ENCODE assay signal across 22 mouse cellular contexts in genomic region chr10:50711765-50712164, GRCm38 (mm10).
DNase-seq lines count a peak whose midpoint lies in the region; ATAC-seq and TF ChIP-seq lines count a peak whose summit lies in the region.
"Had no signal": no experiment of that assay in that cellular context is flagged by ENCODE, and none has a peak within 500 bp of the region (broad histone marks: within the 10 kb centered on the region; RNA-seq: fewer than 3 reads in every experiment).

No protein-coding gene starts in this region.

- 20% methylated on average over 1 of the region's 1 CpGs for WGBS in forebrain, postnatal 0 days
- 87% methylated on average over 1 of the region's 1 CpGs for WGBS in forebrain, embryonic 11.5 days

- no peak overlapping the region for H3K9ac ChIP-seq in forebrain, postnatal 0 days
- H3K9ac ChIP-seq in forebrain, embryonic 11.5 days (ENCODE audit: low read length): no peak overlapping the region
- H3K9ac ChIP-seq: embryonic facial prominence, embryonic 13.5 days; heart, embryonic 15.5 days; hindbrain, embryonic 14.5 days; kidney, embryonic 15.5 days; limb, embryonic 13.5 days; liver, embryonic 12.5 days; midbrain, embryonic 13.5 days had no signal

- no peaks in the 10 kb centered on the region for H3K9me3 ChIP-seq in forebrain, postnatal 0 days (ENCODE audit: low read length)
- no peaks in the 10 kb centered on the region for H3K9me3 ChIP-seq in forebrain, embryonic 11.5 days (ENCODE audit: control insufficient read depth, low read length)
- H3K9me3 ChIP-seq: embryonic facial prominence, embryonic 13.5 days; heart, embryonic 15.5 days; kidney, embryonic 15.5 days; limb, embryonic 13.5 days; liver, embryonic 12.5 days; midbrain, embryonic 13.5 days had no signal

- TF ChIP-seq CTCF in forebrain, postnatal 0 days (IDR thresholded peaks at IDR 0.05; ENCODE audit: low read depth): no peak

- peak; percentile 19 for DNase-seq in cerebellum, adult 9-10 months
- DNase-seq in cerebellum, adult 8-10 months: no peak
- DNase-seq in forebrain, postnatal 0 days: peak; percentile 45
- DNase-seq in forebrain, embryonic 11.5 days (ENCODE audit: low spot score): no peak
- peak; percentile 14 to 17 for DNase-seq in kidney, postnatal 36 days
- no peak for DNase-seq in kidney, postnatal 4 days
- DNase-seq in adipocyte (ENCODE audit: low spot score): peak; percentile 4
- DNase-seq in embryo, embryonic 10 days (ENCODE audit: low spot score): no peak
- DNase-seq: adrenal gland, postnatal 25 days; heart, postnatal 36 days; layer of hippocampus, postnatal 36 days; lung, adult 18-20 months; thymus, postnatal 25 days had no signal

- no peaks in the 10 kb centered on the region for H3K4me1 ChIP-seq in forebrain, postnatal 0 days (ENCODE audit: insufficient read depth)
- no peaks in the 10 kb centered on the region for H3K4me1 ChIP-seq in forebrain, embryonic 11.5 days (replicated peaks; ENCODE audit: control insufficient read depth, insufficient read depth, low read length)
- H3K4me1 ChIP-seq: embryonic facial prominence, embryonic 13.5 days; heart, embryonic 15.5 days; kidney, embryonic 15.5 days; limb, embryonic 13.5 days; liver, embryonic 12.5 days; midbrain, embryonic 13.5 days had no signal

- H3K36me3 ChIP-seq in forebrain, postnatal 0 days (ENCODE audit: insufficient read depth): peaks cover 6% of the 10 kb centered on the region
- no peaks in the 10 kb centered on the region for H3K36me3 ChIP-seq in forebrain, embryonic 11.5 days (ENCODE audit: control insufficient read depth, insufficient read depth, low read length)
- H3K36me3 ChIP-seq: heart, embryonic 15.5 days had no signal

- no peak overlapping the region for H3K4me2 ChIP-seq in forebrain, postnatal 0 days (ENCODE audit: low read depth)
- H3K4me2 ChIP-seq in forebrain, embryonic 11.5 days (ENCODE audit: low read depth, low read length, severe bottlenecking): no peak overlapping the region
- H3K4me2 ChIP-seq: embryonic facial prominence, embryonic 13.5 days; heart, embryonic 15.5 days; hindbrain, embryonic 14.5 days; kidney, embryonic 15.5 days; limb, embryonic 13.5 days; liver, embryonic 12.5 days; midbrain, embryonic 13.5 days had no signal

- no peak for ATAC-seq in forebrain, postnatal 0 days
- no peak for ATAC-seq in forebrain, embryonic 11.5 days (replicated peaks; ENCODE audit: low FRiP score)
- ATAC-seq: liver, embryonic 12.5 days; midbrain, embryonic 13.5 days had no signal

- H3K27me3 ChIP-seq in forebrain, postnatal 0 days (ENCODE audit: insufficient read depth, low read length): no peaks in the 10 kb centered on the region
- no peaks in the 10 kb centered on the region for H3K27me3 ChIP-seq in forebrain, embryonic 11.5 days (ENCODE audit: control insufficient read depth, insufficient read depth, low read length)
- H3K27me3 ChIP-seq: embryonic facial prominence, embryonic 13.5 days; heart, embryonic 15.5 days; kidney, embryonic 15.5 days; limb, embryonic 13.5 days; liver, embryonic 12.5 days; midbrain, embryonic 13.5 days had no signal

- no peak overlapping the region for H3K27ac ChIP-seq in forebrain, postnatal 0 days (ENCODE audit: low read depth, low read length)
- no peak overlapping the region for H3K27ac ChIP-seq in forebrain, embryonic 11.5 days (ENCODE audit: low read depth, low read length)
- H3K27ac ChIP-seq: embryonic facial prominence, embryonic 13.5 days; heart, embryonic 15.5 days; hindbrain, embryonic 14.5 days; kidney, embryonic 15.5 days; layer of hippocampus, adult 2 months; limb, embryonic 13.5 days; liver, embryonic 12.5 days; midbrain, embryonic 13.5 days had no signal

- no peak overlapping the region for H3K4me3 ChIP-seq in forebrain, postnatal 0 days (ENCODE audit: low read depth, low read length)
- no peak overlapping the region for H3K4me3 ChIP-seq in forebrain, embryonic 11.5 days (ENCODE audit: low read depth, low read length)
- H3K4me3 ChIP-seq: embryonic facial prominence, embryonic 13.5 days; heart, embryonic 15.5 days; kidney, embryonic 15.5 days; layer of hippocampus, adult 2 months; limb, embryonic 13.5 days; liver, embryonic 12.5 days; midbrain, embryonic 13.5 days; myocyte had no signal

Comparison
In these comparisons a context has a peak if more than half of its experiments do, and no peak if none do; other contexts are left out.
1. DNase-seq: peak in cerebellum, adult 9-10 months (single experiment), forebrain, postnatal 0 days (single experiment), kidney, postnatal 36 days (2 of 2) and adipocyte (single experiment); none in cerebellum, adult 8-10 months (single experiment), forebrain, embryonic 11.5 days (single experiment), kidney, postnatal 4 days (0 of 2) and embryo, embryonic 10 days (single experiment).